Mouse (Mus musculus) embryonic facial prominence, embryonic 14.5 days (tissue): ENCODE results near the gene March10. TPM values are rescaled to one million over a fixed set of nuclear protein-coding genes. Genes with fewer than 3 reads are reported as not detected.

Experiments
- ATAC-seq: fragments of 200-750 bp; cut with Nextera tagmentation; 2 replicates; pipeline ENCODE4 v1.8.0; 2017; ENCODE audit warnings: low read depth, moderate number of reproducible peaks, moderate TSS enrichment
- DNase-seq: peaks from one replicate; pipeline ENCODE4 v3.0.0-alpha.2; 2015; ENCODE audit warnings: low spot score
- H3K27ac ChIP-seq: fragments of 300-500 bp; sonication (generic); replicated peaks from 2 replicates; pipeline ENCODE4 v1.5.1; 2014; ENCODE audit warnings: low read depth, mild to moderate bottlenecking, low read length, moderate library complexity
- H3K27me3 ChIP-seq: fragments of 300-500 bp; sonication (generic); replicated peaks from 2 replicates; pipeline ENCODE4 v1.6.1; 2014; ENCODE audit warnings: low read length; ENCODE audit not compliant: control insufficient read depth, insufficient read depth
- H3K36me3 ChIP-seq: fragments of 300-500 bp; sonication (generic); 2 replicates; pipeline ENCODE4 v1.6.1; 2014; ENCODE audit warnings: low read length, mixed read lengths; ENCODE audit not compliant: control insufficient read depth, insufficient read depth
- H3K4me1 ChIP-seq: fragments of 300-500 bp; sonication (generic); 2 replicates; pipeline ENCODE4 v1.6.1; 2014; ENCODE audit warnings: antibody characterized with exemption, low read length; ENCODE audit not compliant: control insufficient read depth, insufficient read depth
- H3K4me2 ChIP-seq: fragments of 300-500 bp; sonication (generic); 2 replicates; pipeline ENCODE4 v1.6.1; 2014; ENCODE audit warnings: low read depth, mild to moderate bottlenecking, low read length, moderate library complexity, mixed read lengths
- H3K4me3 ChIP-seq: fragments of 300-500 bp; sonication (generic); 2 replicates; pipeline ENCODE4 v1.5.1; 2014; ENCODE audit warnings: low read depth, mild to moderate bottlenecking, low read length
- H3K9ac ChIP-seq: fragments of 300-500 bp; sonication (generic); 2 replicates; pipeline ENCODE4 v1.6.1; 2014; ENCODE audit warnings: low read depth, mild to moderate bottlenecking, low read length, moderate library complexity, mixed read lengths
- H3K9me3 ChIP-seq: fragments of 300-500 bp; sonication (generic); 2 replicates; pipeline ENCODE4 v1.6.1; 2016; ENCODE audit warnings: low read length; ENCODE audit not compliant: control insufficient read depth
- WGBS: fragments of 180-500 bp; shearing (Covaris S2); extraction: QIAGEN DNeasy Blood & Tissue Kit; methylation state at CpG from one replicate; pipeline ENCODE4 v1.1.7; 2014; 5-methylcytosine and 5-hydroxymethylcytosine counted together
- polyA plus RNA-seq: library from polyadenylated mRNA; unstranded; fragments of >200 nt; fragmentation: Nextera tagmentation; extraction: Ambion mirVana; gene quantifications from 2 replicates; pipeline ENCODE4 v1.2.1, GENCODE M21; 2014

March10 gene
- polyA plus RNA-seq, 1 experiment from 2014 or later: 0.36 TPM

- Histone ChIP-seq H3K27ac (no peak overlapping the region), H3K36me3 (no peaks in the 10 kb centered on the region), H3K9ac (no peak overlapping the region), H3K9me3 (no peaks in the 10 kb centered on the region), H3K4me2 (no peak overlapping the region), H3K4me3 (no peak overlapping the region), H3K27me3 (no peaks in the 10 kb centered on the region), H3K4me1 (peaks cover 15% of the 10 kb centered on the region)
- no peak for DNase-seq
- no peak for ATAC-seq
- 85% methylated on average over 4 of the region's 4 CpGs for WGBS
These were observed 35.9 kb upstream of the March10 start for GRCm38 (mm10) chr11:105492392-105492791.

GRCm38 (mm10) chr11:105490971-105491370, 34.4 kb upstream of the March10 start:
- no peak overlapping the region for H3K4me3 ChIP-seq
- DNase-seq (no peak), ATAC-seq (no peak)

GRCm38 (mm10) chr11:105485412-105485811, 28.9 kb upstream of the March10 start:
- WGBS: 66% methylated on average over 6 of the region's 6 CpGs
- no peak for DNase-seq

More at GRCm38 (mm10) chr11:105490971-105491370, 34.4 kb upstream of the March10 start:
- H3K27me3 ChIP-seq: no peaks in the 10 kb centered on the region
- peaks cover 10% of the 10 kb centered on the region for H3K4me1 ChIP-seq
- WGBS: 45% methylated on average over 5 of the region's 5 CpGs
- H3K36me3 ChIP-seq: no peaks in the 10 kb centered on the region
- H3K9me3 ChIP-seq: no peaks in the 10 kb centered on the region
- no peak overlapping the region for H3K9ac ChIP-seq
- no peak overlapping the region for H3K4me2 ChIP-seq
- no peak overlapping the region for H3K27ac ChIP-seq

GRCm38 (mm10) chr11:105484993-105485392, 28.5 kb upstream of the March10 start:
- Histone ChIP-seq H3K9ac (no peak overlapping the region), H3K36me3 (no peaks in the 10 kb centered on the region), H3K27ac (no peak overlapping the region), H3K27me3 (no peaks in the 10 kb centered on the region), H3K4me1 (0 out of 2 replicates have a peak, but pooled peaks cover 3% of the 10 kb centered on the region), H3K9me3 (no peaks in the 10 kb centered on the region), H3K4me3 (no peak overlapping the region), H3K4me2 (no peak overlapping the region)
- 66% methylated on average over 6 of the region's 6 CpGs for WGBS
- no peak for DNase-seq
- ATAC-seq: no peak

More at GRCm38 (mm10) chr11:105485412-105485811, 28.9 kb upstream of the March10 start:
- Histone ChIP-seq H3K27ac (no peak overlapping the region), H3K36me3 (no peaks in the 10 kb centered on the region), H3K27me3 (no peaks in the 10 kb centered on the region), H3K4me3 (no peak overlapping the region), H3K9ac (no peak overlapping the region), H3K9me3 (no peaks in the 10 kb centered on the region), H3K4me2 (no peak overlapping the region), H3K4me1 (0 out of 2 replicates have a peak, but pooled peaks cover 3% of the 10 kb centered on the region)
- no peak for ATAC-seq

GRCm38 (mm10) chr11:105482747-105483146, 26.2 kb upstream of the March10 start:
- H3K27me3 ChIP-seq: no peaks in the 10 kb centered on the region
- DNase-seq: no peak
- WGBS: 51% methylated on average over 2 of the region's 2 CpGs

GRCm38 (mm10) chr11:105474746-105475145, 18.2 kb upstream of the March10 start:
- H3K36me3 ChIP-seq: no peaks in the 10 kb centered on the region
- ATAC-seq (no peak), DNase-seq (no peak)
- H3K27me3 ChIP-seq: no peaks in the 10 kb centered on the region
- 75% methylated on average over 2 of the region's 2 CpGs for WGBS
- no peak overlapping the region for H3K27ac ChIP-seq
- no peak overlapping the region for H3K4me2 ChIP-seq
- no peak overlapping the region for H3K9ac ChIP-seq
- no peaks in the 10 kb centered on the region; the same call in 1 of the 2 replicates for H3K4me1 ChIP-seq
- H3K9me3 ChIP-seq: no peaks in the 10 kb centered on the region
- no peak overlapping the region for H3K4me3 ChIP-seq

More at GRCm38 (mm10) chr11:105482747-105483146, 26.2 kb upstream of the March10 start:
- H3K36me3 ChIP-seq: no peaks in the 10 kb centered on the region
- no peak overlapping the region for H3K4me2 ChIP-seq
- no peak overlapping the region for H3K4me3 ChIP-seq
- H3K27ac ChIP-seq: no peak overlapping the region
- ATAC-seq: no peak
- 0 out of 2 replicates have a peak, but pooled peaks cover 3% of the 10 kb centered on the region for H3K4me1 ChIP-seq
- no peaks in the 10 kb centered on the region for H3K9me3 ChIP-seq
- no peak overlapping the region for H3K9ac ChIP-seq

GRCm38 (mm10) chr11:105474352-105474736, 17.8 kb upstream of the March10 start:
- Histone ChIP-seq H3K36me3 (no peaks in the 10 kb centered on the region), H3K4me2 (no peak overlapping the region), H3K27ac (no peak overlapping the region), H3K4me1 (no peaks in the 10 kb centered on the region; the same call in 1 of the 2 replicates), H3K9me3 (no peaks in the 10 kb centered on the region), H3K27me3 (no peaks in the 10 kb centered on the region), H3K4me3 (no peak overlapping the region), H3K9ac (no peak overlapping the region)
- DNase-seq (no peak), ATAC-seq (no peak)
- 64% methylated on average over 6 of the region's 6 CpGs for WGBS

- no peak for ATAC-seq
- H3K9ac ChIP-seq: no peak overlapping the region
- no peaks in the 10 kb centered on the region for H3K27me3 ChIP-seq
- no peaks in the 10 kb centered on the region; the same call in 1 of the 2 replicates for H3K4me1 ChIP-seq
- H3K27ac ChIP-seq: no peak overlapping the region
- H3K36me3 ChIP-seq: no peaks in the 10 kb centered on the region
- WGBS: 57% methylated on average over 5 of the region's 5 CpGs
- no peak overlapping the region for H3K4me3 ChIP-seq
- no peak for DNase-seq
- H3K9me3 ChIP-seq: no peaks in the 10 kb centered on the region
- H3K4me2 ChIP-seq: no peak overlapping the region
These were observed 17.3 kb upstream of the March10 start for GRCm38 (mm10) chr11:105473716-105474351.

GRCm38 (mm10) chr11:105472610-105473009, 16.1 kb upstream of the March10 start:
- H3K27me3 ChIP-seq: no peaks in the 10 kb centered on the region
- no peaks in the 10 kb centered on the region for H3K36me3 ChIP-seq
- ATAC-seq (no peak), DNase-seq (no peak)
- no peaks in the 10 kb centered on the region for H3K9me3 ChIP-seq
- H3K4me2 ChIP-seq: no peak overlapping the region
- H3K27ac ChIP-seq: no peak overlapping the region
- WGBS: 58% methylated on average over 4 of the region's 4 CpGs
- peaks cover 2% of the 10 kb centered on the region; the same call in 1 of the 2 replicates for H3K4me1 ChIP-seq
- H3K9ac ChIP-seq: no peak overlapping the region
- no peak overlapping the region for H3K4me3 ChIP-seq
